Comparison of ENCODE assay signal across 8 mouse cellular contexts in the genomic region with DNA sequence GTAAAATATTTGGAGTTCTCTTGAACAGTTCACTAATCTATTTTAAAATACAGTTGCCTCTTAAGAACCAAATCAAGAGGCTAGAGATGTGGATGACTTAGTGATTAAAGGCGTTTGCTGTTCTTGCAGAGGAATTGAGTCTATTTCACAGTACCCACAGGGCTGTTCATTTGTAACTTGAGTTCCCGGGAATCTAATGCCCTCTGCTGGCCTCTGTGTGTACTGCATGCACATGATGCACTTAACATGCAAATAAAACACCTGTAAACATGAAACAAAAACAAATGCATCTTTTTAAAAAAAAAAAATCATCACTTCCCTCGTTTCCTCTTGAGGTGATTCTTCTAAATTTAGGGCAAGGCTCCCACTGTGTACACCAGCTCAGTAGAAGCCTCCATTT.
A peak's percentile ranks its signal among the peaks of the same experiment; 100 is the strongest.
DNase-seq lines count a peak whose midpoint lies in the region; ATAC-seq lines count a peak whose summit lies in the region.

No protein-coding gene starts in this region.

- no peaks in the 10 kb centered on the region for H3K27me3 ChIP-seq in hindbrain, embryonic 11.5 days (ENCODE audit: control insufficient read depth, insufficient read depth, low read length)
- no peaks in the 10 kb centered on the region for H3K27me3 ChIP-seq in hindbrain, embryonic 16.5 days (replicated peaks; ENCODE audit: control insufficient read depth, insufficient read depth, low read length)

- H3K4me3 ChIP-seq in hindbrain, embryonic 11.5 days (ENCODE audit: low read depth, low read length) = no peak overlapping the region
- H3K4me3 ChIP-seq in hindbrain, embryonic 16.5 days (ENCODE audit: low read length) = no peak overlapping the region

- no peaks in the 10 kb centered on the region for H3K9me3 ChIP-seq in hindbrain, embryonic 11.5 days (ENCODE audit: control insufficient read depth, low read length)
- H3K9me3 ChIP-seq in hindbrain, embryonic 16.5 days (ENCODE audit: control insufficient read depth, low read length) = no peaks in the 10 kb centered on the region

- intact Hi-C loops in left cerebral cortex, postnatal 25 days (cut with DNase I) = loop anchor here (5.0 kb wide), 1 partner anchor 178 kb away; no protein-coding TSS in a partner anchor

- H3K4me1 ChIP-seq in hindbrain, embryonic 11.5 days (replicated peaks; ENCODE audit: control insufficient read depth, insufficient read depth, low read length) = no peaks in the 10 kb centered on the region
- H3K4me1 ChIP-seq in hindbrain, embryonic 16.5 days (ENCODE audit: control insufficient read depth, insufficient read depth, low read depth, low read length) = no peaks in the 10 kb centered on the region

- H3K4me2 ChIP-seq in hindbrain, embryonic 11.5 days (replicated peaks; ENCODE audit: low read depth, low read length) = no peak overlapping the region
- no peak overlapping the region for H3K4me2 ChIP-seq in hindbrain, embryonic 16.5 days (ENCODE audit: low read length)

- ATAC-seq in hindbrain, embryonic 11.5 days (ENCODE audit: low FRiP score) = no peak
- ATAC-seq in hindbrain, embryonic 16.5 days = no peak

- H3K9ac ChIP-seq in hindbrain, embryonic 11.5 days (ENCODE audit: low read depth, low read length) = no peak overlapping the region
- H3K9ac ChIP-seq in hindbrain, embryonic 16.5 days (ENCODE audit: low read depth, low read length) = no peak overlapping the region

- H3K27ac ChIP-seq in hindbrain, embryonic 11.5 days (ENCODE audit: low read depth, low read length) = no peak overlapping the region
- no peak overlapping the region for H3K27ac ChIP-seq in hindbrain, embryonic 16.5 days (ENCODE audit: low read depth, low read length)

- 31% methylated on average over 3 of the region's 3 CpGs for WGBS in hindbrain, embryonic 11.5 days
- WGBS in hindbrain, embryonic 16.5 days = 26% methylated on average over 3 of the region's 3 CpGs

- DNase-seq in hindbrain, embryonic 11.5 days (ENCODE audit: low spot score) = peak; percentile 71
- DNase-seq in B cell, adult 2 months = peak; percentile 78 to 79
- DNase-seq in R1 (ENCODE audit: low read depth, low spot score) = peak; percentile 71
- DNase-seq in embryo, embryonic 10 days (ENCODE audit: low spot score) = peak; percentile 57
- peak; percentile 39 to 51 for DNase-seq in left cerebral cortex, postnatal 25 days (ENCODE audit: low spot score in 2 of 2)
- DNase-seq in retina, postnatal 1 day = peak; percentile 72
- DNase-seq in MN1 (ENCODE audit: low spot score) = no peak

- H3K36me3 ChIP-seq in hindbrain, embryonic 11.5 days (ENCODE audit: control insufficient read depth, insufficient read depth, low read length) = no peaks in the 10 kb centered on the region
- no peaks in the 10 kb centered on the region for H3K36me3 ChIP-seq in hindbrain, embryonic 16.5 days (ENCODE audit: control insufficient read depth, insufficient read depth, low read length)
